Mouse (Mus musculus) heart, postnatal 0 days (tissue): ENCODE data around the gene Man2a1. TPM values are rescaled to one million over a fixed set of nuclear protein-coding genes. Genes with fewer than 3 reads are reported as not detected.
"Not testable (repeated sequence)": the region's sequence is repeated elsewhere in the genome, so short reads cannot be mapped to it uniquely, and the experiment has no call there.

Experiments
- ATAC-seq: fragments of 200-750 bp; cut with Nextera tagmentation; 2 replicates; pipeline ENCODE4 v1.8.0; 2017; ENCODE audit warnings: low read depth, moderate number of reproducible peaks, moderate library complexity; ENCODE audit not compliant: insufficient read depth
- DNase-seq: peaks from one replicate; pipeline ENCODE4 v3.0.0-alpha.2; 2016; ENCODE audit warnings: low spot score
- H3K27ac ChIP-seq: fragments of 300-500 bp; sonication (generic); 2 replicates; pipeline ENCODE4 v1.5.1; 2014; ENCODE audit warnings: low read depth, mild to moderate bottlenecking
- H3K27me3 ChIP-seq: fragments of 300-500 bp; sonication (generic); 2 replicates; pipeline ENCODE4 v1.6.1; 2014; ENCODE audit warnings: low read length, mixed read lengths; ENCODE audit not compliant: control insufficient read depth, insufficient read depth
- H3K36me3 ChIP-seq: fragments of 300-500 bp; sonication (generic); replicated peaks from 2 replicates; pipeline ENCODE4 v1.6.1; 2014; ENCODE audit warnings: low read length, mixed read lengths; ENCODE audit not compliant: control insufficient read depth, insufficient read depth
- H3K4me1 ChIP-seq: fragments of 300-500 bp; sonication (generic); 2 replicates; pipeline ENCODE4 v1.6.1; 2014; ENCODE audit warnings: antibody characterized with exemption; ENCODE audit not compliant: control insufficient read depth, insufficient read depth
- H3K4me2 ChIP-seq: fragments of 300-500 bp; sonication (generic); 2 replicates; pipeline ENCODE4 v1.6.1; 2014; ENCODE audit warnings: low read depth, mild to moderate bottlenecking, low read length, moderate library complexity
- H3K4me3 ChIP-seq: fragments of 300-500 bp; sonication (generic); 2 replicates; pipeline ENCODE4 v1.5.1; 2014; ENCODE audit warnings: low read depth, low read length
- H3K9ac ChIP-seq: fragments of 300-500 bp; sonication (generic); replicated peaks from 2 replicates; pipeline ENCODE4 v1.6.1; 2014; ENCODE audit warnings: low read depth, low read length, mixed read lengths
- H3K9me3 ChIP-seq: fragments of 300-500 bp; sonication (generic); replicated peaks from 2 replicates; pipeline ENCODE4 v1.6.1; 2016; ENCODE audit warnings: low read length; ENCODE audit not compliant: control insufficient read depth
- CTCF ChIP-seq: IDR thresholded peaks from 2 replicates; pipeline ENCODE4 v1.5.1; 2016; ENCODE audit warnings: antibody characterized with exemption, control low read depth, low read depth
- EP300 ChIP-seq: IDR thresholded peaks from 2 replicates; pipeline ENCODE4 v1.6.1; 2016; ENCODE audit warnings: antibody characterized with exemption, low read depth
- WGBS: fragments of 180-500 bp; shearing (Covaris S2); extraction: QIAGEN DNeasy Blood & Tissue Kit; methylation state at CpG from one replicate; pipeline ENCODE4 v1.1.7; 2014; 5-methylcytosine and 5-hydroxymethylcytosine counted together
- polyA plus RNA-seq: library from polyadenylated mRNA; unstranded; fragments of >200 nt; fragmentation: Nextera tagmentation; extraction: Ambion mirVana; gene quantifications from 2 replicates; pipeline ENCODE4 v1.2.1, GENCODE M21; 2015
- total RNA-seq: library from RNA; depleted of rRNA; stranded (reverse); fragments of >200 nt; gene quantifications from 2 replicates; pipeline ENCODE4 v1.2.3, GENCODE M21; 2014; ENCODE audit warnings: low replicate concordance

Gene Man2a1
- total and polyA plus RNA-seq, 2 experiments from 2014 or later: 2.7 to 14.4 TPM

DNA sequence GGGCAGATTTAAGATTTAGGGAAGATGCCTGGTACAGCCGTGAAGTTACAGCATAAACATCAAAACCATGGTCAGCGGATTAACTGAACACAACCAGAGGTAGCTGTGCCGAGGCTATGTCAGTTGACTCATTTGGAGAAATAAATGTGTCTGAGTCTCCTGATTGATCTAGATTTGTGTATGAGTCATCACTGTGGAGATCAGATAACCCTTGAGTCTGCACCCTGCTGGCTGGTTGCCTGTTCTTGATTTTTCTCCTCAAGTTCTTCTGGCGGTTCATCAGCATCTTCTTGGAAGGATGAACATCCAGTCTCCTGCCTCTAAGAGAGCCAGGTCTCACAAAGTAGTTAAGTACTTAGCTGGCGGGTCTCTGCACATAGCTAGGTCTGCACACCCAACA is 150.7 kb downstream of the Man2a1 start:
- H3K4me2 ChIP-seq: no peak overlapping the region
- 88% methylated on average over 5 of the region's 5 CpGs for WGBS
- no peaks in the 10 kb centered on the region for H3K27me3 ChIP-seq
- peaks cover 21% of the 10 kb centered on the region for H3K36me3 ChIP-seq
- no peak for TF ChIP-seq CTCF
- TF ChIP-seq EP300: no peak
- peaks cover 10% of the 10 kb centered on the region; the same call in 1 of the 2 replicates for H3K4me1 ChIP-seq
- H3K9ac ChIP-seq: no peak overlapping the region
- DNase-seq (no peak), ATAC-seq (no peak)
- 0 out of 2 replicates have a peak overlapping the region, but pooled peaks have one; percentile 7 for H3K27ac ChIP-seq
- H3K9me3 ChIP-seq: no peaks in the 10 kb centered on the region
- H3K4me3 ChIP-seq: no peak overlapping the region

DNA sequence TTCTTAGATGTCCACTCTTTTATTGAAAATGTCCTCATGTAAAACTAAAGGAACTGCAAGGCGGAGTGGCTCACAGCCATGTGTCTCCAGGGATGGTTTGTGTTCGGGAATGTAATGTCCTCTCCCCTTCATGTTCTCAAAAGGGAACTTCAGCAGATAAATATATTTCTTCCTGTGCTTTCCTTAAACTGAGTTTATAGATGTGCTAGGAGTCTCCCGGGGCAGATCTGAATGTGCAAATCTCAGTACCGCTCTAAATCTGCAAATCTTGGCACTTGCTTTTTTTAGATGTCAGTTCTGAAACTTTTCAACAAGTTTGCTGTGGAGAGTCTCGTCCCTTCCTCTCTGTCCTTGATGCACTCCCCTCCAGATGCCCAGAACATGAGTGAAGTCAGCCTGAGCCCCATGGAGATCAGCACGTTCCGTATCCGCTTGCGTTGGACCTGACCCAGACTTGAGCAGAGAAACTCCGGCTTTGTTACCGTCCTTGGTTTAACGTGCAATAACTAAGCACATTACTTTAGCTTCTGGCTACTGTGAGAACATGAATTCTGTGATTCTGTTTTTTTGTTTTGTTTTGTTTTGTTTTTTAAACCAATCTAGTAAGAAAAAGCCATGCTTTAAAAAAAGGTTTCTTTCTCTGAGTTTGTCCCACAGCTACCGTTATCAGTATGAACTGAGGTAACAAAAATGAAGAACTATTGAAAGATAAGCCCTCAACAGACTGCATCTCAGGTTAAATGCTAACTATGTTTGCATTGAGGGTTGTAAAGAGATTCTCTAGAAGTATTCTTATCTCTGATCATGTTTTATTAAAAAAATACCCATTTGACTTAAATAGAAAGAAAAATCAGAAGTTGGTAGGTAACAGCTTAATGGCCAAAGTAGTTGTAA is 151.8 kb downstream of the Man2a1 start:
- H3K4me3 ChIP-seq: no peak overlapping the region
- H3K4me2 ChIP-seq: no peak overlapping the region
- ATAC-seq (no peak), DNase-seq (no peak)
- no peak overlapping the region for H3K27ac ChIP-seq
- WGBS: 76% methylated on average over 13 of the region's 13 CpGs
- peaks cover 16% of the 10 kb centered on the region for H3K36me3 ChIP-seq
- H3K9me3 ChIP-seq: no peaks in the 10 kb centered on the region
- H3K9ac ChIP-seq: no peak overlapping the region
- TF ChIP-seq EP300 (no peak), CTCF (no peak)
- H3K27me3 ChIP-seq: no peaks in the 10 kb centered on the region
- peaks cover 9% of the 10 kb centered on the region; the same call in 1 of the 2 replicates for H3K4me1 ChIP-seq

DNA sequence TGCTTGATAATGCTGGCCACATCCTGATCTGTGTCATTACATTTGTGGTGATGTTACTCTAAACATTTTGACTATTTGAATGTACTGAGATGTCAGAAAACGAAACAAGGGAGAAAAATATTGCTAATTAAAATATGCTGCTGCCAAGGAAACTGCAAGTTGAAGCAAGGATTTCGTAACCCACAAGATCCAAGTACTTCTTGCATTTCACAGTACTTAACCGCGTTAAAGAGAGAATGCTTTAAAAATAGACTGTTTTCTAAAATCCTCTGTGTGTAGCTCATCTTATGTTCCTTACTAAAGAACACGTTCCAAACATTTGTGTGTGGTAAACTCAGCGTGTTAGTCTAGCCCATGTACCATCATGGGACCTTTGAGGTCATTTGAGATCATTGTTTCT is 153.0 kb downstream of the Man2a1 start:
- Histone ChIP-seq H3K36me3 (peaks cover 16% of the 10 kb centered on the region), H3K27me3 (no peaks in the 10 kb centered on the region), H3K4me1 (peaks cover 3% of the 10 kb centered on the region; the same call in 1 of the 2 replicates), H3K9ac (no peak overlapping the region), H3K4me3 (no peak overlapping the region), H3K4me2 (no peak overlapping the region), H3K9me3 (no peaks in the 10 kb centered on the region), H3K27ac (no peak overlapping the region)
- ATAC-seq: no peak
- TF ChIP-seq EP300 (no peak), CTCF (no peak)
- WGBS: 88% methylated on average over 6 of the region's 6 CpGs
- DNase-seq: no peak

DNA sequence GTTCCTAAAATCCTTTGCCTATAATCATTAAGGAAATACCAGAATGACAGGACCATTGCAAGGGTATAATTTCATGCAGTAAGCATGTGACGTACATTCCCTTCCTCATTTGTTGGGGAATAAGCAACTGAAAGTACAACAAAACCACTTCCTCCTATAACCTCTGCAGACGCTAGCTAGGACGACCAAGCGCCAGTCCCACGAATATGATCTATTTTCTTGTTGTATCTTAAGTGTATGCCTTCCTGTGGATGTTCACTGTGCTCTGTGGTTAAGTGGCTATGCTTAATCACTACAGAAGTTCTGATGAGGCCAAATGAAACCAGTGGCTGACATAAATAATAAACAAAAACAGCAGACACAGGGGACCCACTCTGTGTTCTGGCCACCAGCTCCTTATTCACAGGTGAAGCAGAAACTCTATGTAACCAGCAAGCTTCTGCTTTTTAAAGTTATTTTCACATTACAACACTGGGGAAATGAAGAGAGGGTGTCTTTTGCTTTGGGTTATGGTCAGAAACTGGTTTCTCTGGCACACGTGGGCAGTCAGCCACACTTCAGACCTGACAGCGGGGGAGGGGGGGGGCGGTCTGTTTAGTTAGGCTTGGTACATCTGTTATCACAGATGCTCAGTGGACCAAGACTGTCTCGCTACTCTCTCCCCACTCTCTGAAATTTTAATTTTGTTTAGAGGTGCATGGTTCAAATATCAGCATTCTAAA is 153.8 kb downstream of the Man2a1 start:
- H3K27me3 ChIP-seq: no peaks in the 10 kb centered on the region
- H3K4me2 ChIP-seq: no peak overlapping the region
- peak overlapping the region; percentile 20; the same call in 1 of the 2 replicates for H3K27ac ChIP-seq
- peaks cover 16% of the 10 kb centered on the region for H3K36me3 ChIP-seq
- H3K4me3 ChIP-seq: no peak overlapping the region
- H3K9me3 ChIP-seq: no peaks in the 10 kb centered on the region
- DNase-seq (no peak), ATAC-seq (no peak)
- H3K9ac ChIP-seq: no peak overlapping the region
- 70% methylated on average over 9 of the region's 9 CpGs for WGBS
- H3K4me1 ChIP-seq: no peaks in the 10 kb centered on the region
- no peak for TF ChIP-seq CTCF
- no peak for TF ChIP-seq EP300

DNA sequence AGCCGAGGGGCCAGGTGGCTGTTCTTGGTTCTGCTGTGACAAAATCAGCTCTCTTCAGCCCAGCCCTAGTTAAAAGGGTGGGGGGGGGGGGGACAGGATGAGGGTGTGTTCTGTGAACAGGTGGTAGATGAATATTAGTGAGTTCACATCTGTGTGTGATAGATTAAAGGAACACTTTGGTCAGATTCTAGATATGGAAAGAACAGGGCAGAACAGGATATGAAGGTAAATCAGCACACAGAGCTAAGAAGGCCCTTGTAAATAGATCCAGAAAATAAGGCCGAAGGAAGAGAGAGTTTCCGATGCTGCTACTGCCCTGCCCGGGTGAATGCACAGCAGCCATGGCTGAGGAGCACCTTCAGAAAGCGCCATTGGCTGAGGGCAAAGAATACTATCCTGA is 154.7 kb downstream of the Man2a1 start:
- WGBS: 84% methylated on average over 5 of the region's 5 CpGs
- Histone ChIP-seq H3K4me3 (no peak overlapping the region), H3K27me3 (no peaks in the 10 kb centered on the region), H3K27ac (no peak overlapping the region), H3K9me3 (no peaks in the 10 kb centered on the region), H3K4me1 (no peaks in the 10 kb centered on the region), H3K9ac (no peak overlapping the region), H3K36me3 (peaks cover 16% of the 10 kb centered on the region), H3K4me2 (no peak overlapping the region)
- ATAC-seq: no peak
- DNase-seq: no peak
- TF ChIP-seq EP300 (no peak), CTCF (no peak)

DNA sequence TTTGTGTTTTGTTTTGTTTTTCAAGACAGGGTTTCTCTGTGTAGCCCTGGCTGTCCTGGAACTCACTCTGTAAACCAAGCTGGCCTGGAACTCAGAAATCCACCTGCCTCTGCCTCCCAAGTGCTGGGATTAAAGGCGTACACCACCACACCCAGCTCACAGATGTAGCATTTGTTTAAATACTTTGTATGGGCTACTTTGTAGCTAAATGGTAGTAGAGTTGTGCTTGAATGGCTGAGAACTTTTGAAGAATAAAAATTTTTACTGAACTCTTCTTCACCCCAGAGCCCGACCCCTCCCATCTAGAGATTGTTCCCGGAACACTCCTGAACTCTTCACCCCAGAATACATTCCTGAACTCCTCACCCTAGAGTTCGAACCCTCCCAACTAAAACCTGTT is 162.1 kb downstream of the Man2a1 start:
- H3K4me2 ChIP-seq, H3K36me3 ChIP-seq, H3K9ac ChIP-seq, DNase-seq, H3K4me3 ChIP-seq, H3K4me1 ChIP-seq, H3K27me3 ChIP-seq, ATAC-seq: not testable (repeated sequence)
- WGBS: 46% methylated on average over 4 of the region's 4 CpGs
- Histone ChIP-seq H3K27ac (0 out of 2 replicates have a peak overlapping the region, but pooled peaks have one; percentile 46), H3K9me3 (peaks cover 10% of the 10 kb centered on the region; the same call in 1 of the 2 replicates)
